Mouse (Mus musculus) liver, adult 2 months (tissue): ENCODE data around the gene Myadml2. TPM values are rescaled to one million over a fixed set of nuclear protein-coding genes. Genes with fewer than 3 reads are reported as not detected.

Experiments used
- DNase-seq: peaks from one replicate; pipeline ENCODE4 v3.0.0-alpha.2; 2011; ENCODE audit warnings: low read depth, low spot score; ENCODE audit errors: extremely low read depth
- H3K27ac ChIP-seq: fragments of 200-500 bp; replicated peaks from 2 replicates; pipeline ENCODE4 v1.5.1; 2012; ENCODE audit warnings: low read depth, mild to moderate bottlenecking, control low read depth, inconsistent platforms, low read length; ENCODE audit not compliant: insufficient read depth
- H3K27me3 ChIP-seq: fragments of 200-500 bp; 2 replicates; pipeline ENCODE4 v1.6.1; 2012; ENCODE audit warnings: mild to moderate bottlenecking, moderate library complexity, low read length, inconsistent platforms; ENCODE audit not compliant: control insufficient read depth, insufficient read depth
- H3K36me3 ChIP-seq: fragments of 200-500 bp; 2 replicates; pipeline ENCODE4 v1.6.1; 2012; ENCODE audit warnings: low read length, inconsistent platforms; ENCODE audit not compliant: control insufficient read depth, insufficient read depth
- H3K4me1 ChIP-seq: fragments of 200-500 bp; 2 replicates; pipeline ENCODE4 v1.6.1; 2011; ENCODE audit warnings: low read length; ENCODE audit not compliant: control insufficient read depth, insufficient read depth
- H3K4me3 ChIP-seq: fragments of 200-500 bp; 2 replicates; pipeline ENCODE4 v1.5.1; 2011; ENCODE audit warnings: low read depth, mild to moderate bottlenecking, control low read depth, low read length, moderate library complexity; ENCODE audit not compliant: insufficient read depth
- H3K79me2 ChIP-seq: fragments of 200-500 bp; 2 replicates; pipeline ENCODE4 v1.6.1; 2012; ENCODE audit warnings: inconsistent platforms, mild to moderate bottlenecking, low read length, moderate library complexity; ENCODE audit not compliant: control insufficient read depth, insufficient read depth
- H3K9ac ChIP-seq: fragments of 200-500 bp; 2 replicates; pipeline ENCODE4 v1.6.1; 2012; ENCODE audit warnings: low read depth, mild to moderate bottlenecking, control low read depth, inconsistent platforms, low read length
- CTCF ChIP-seq: fragments of 200-500 bp; IDR thresholded peaks from 2 replicates; pipeline ENCODE4 v1.5.1; 2011; ENCODE audit warnings: low read depth, low read length, control low read depth
- POLR2A ChIP-seq: fragments of 200-500 bp; IDR thresholded peaks from 2 replicates; pipeline ENCODE4 v1.6.1; 2011; ENCODE audit warnings: low read length, control low read depth; ENCODE audit not compliant: insufficient read depth; ENCODE audit errors: extremely low read depth
- WGBS: fragments of 180-500 bp; shearing (Covaris S2); methylation state at CpG from one replicate; pipeline ENCODE4 v1.1.7; 2018; 5-methylcytosine and 5-hydroxymethylcytosine counted together
- polyA plus RNA-seq: library from polyadenylated mRNA; depleted of rRNA; stranded (reverse); fragments of >200 nt; gene quantifications from 2 replicates; pipeline ENCODE4 v1.2.3, GENCODE M21; 2012
- total RNA-seq: library from RNA; depleted of rRNA; stranded (reverse); fragments of >200 nt; gene quantifications from 2 replicates; pipeline ENCODE4 v1.2.3, GENCODE M21; 2014

The Myadml2 gene
- total and polyA plus RNA-seq, 2 experiments: not detected

DNA sequence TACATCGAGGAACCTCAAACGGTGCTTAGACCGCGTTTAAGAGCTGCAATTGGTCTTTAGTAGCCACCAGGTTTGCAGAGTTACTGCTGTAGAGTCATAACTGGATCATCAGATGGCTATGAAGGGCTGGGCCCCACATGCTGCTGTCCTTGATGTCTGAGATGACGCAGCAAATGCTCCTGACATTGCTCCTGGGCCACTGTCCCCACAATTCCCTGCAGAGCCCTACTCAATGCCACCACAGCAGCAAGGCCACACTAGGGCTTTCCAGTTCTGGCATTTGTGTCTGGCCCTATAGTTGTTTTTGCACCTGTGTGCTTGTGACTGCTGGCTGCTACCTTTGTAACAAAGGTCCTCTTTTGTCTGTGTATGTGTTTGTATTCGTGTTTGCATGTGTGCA, 25.2 kb downstream of the Myadml2 start:
- Histone ChIP-seq H3K4me1 (peaks cover 24% of the 10 kb centered on the region), H3K36me3 (peaks cover 24% of the 10 kb centered on the region; the same call in 1 of the 2 replicates), H3K9ac (no peak overlapping the region), H3K79me2 (peaks cover 9% of the 10 kb centered on the region; the same call in 1 of the 2 replicates), H3K27me3 (no peaks in the 10 kb centered on the region), H3K27ac (no peak overlapping the region), H3K4me3 (no peak overlapping the region)
- 89% methylated on average over 6 of the region's 6 CpGs for WGBS
- no peak for TF ChIP-seq CTCF
- TF ChIP-seq POLR2A: no peak
- no peak for DNase-seq

DNA sequence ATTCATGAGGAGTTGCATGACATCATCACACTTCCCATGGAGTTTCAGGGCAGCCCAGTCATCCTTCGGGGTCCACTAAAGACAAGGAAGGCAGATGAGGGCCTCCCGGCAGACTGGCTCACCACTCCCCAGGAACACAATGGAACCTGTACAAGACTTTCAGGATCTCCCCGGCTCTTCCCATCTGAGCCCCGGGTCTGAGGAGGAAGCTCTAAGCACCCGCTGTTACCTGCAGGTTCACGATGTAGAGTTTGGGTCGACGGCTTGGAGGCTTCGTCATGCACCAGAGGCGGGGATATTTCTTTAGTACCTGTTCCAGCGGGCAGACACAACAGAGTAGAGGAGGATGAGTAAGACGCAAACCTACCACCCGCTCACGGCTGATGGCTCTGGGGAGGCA, 27.8 kb downstream of the Myadml2 start:
- no peaks in the 10 kb centered on the region for H3K27me3 ChIP-seq
- DNase-seq: no peak
- TF ChIP-seq CTCF: no peak
- peaks cover 24% of the 10 kb centered on the region; the same call in 1 of the 2 replicates for H3K36me3 ChIP-seq
- H3K4me1 ChIP-seq: peaks cover 18% of the 10 kb centered on the region
- H3K4me3 ChIP-seq: no peak overlapping the region
- WGBS: 94% methylated on average over 14 of the region's 14 CpGs
- H3K79me2 ChIP-seq: peaks cover 28% of the 10 kb centered on the region
- no peak overlapping the region for H3K27ac ChIP-seq
- H3K9ac ChIP-seq: no peak overlapping the region

- Histone ChIP-seq H3K27me3 (no peaks in the 10 kb centered on the region), H3K4me3 (no peak overlapping the region), H3K27ac (peak overlapping the region; percentile 74), H3K4me1 (peaks cover 22% of the 10 kb centered on the region), H3K36me3 (peaks cover 33% of the 10 kb centered on the region), H3K79me2 (peaks cover 30% of the 10 kb centered on the region), H3K9ac (peak overlapping the region; percentile 28; the same call in 1 of the 2 replicates)
- WGBS: 87% methylated on average over 25 of the region's 25 CpGs
- DNase-seq: peak; percentile 33
- no peak for TF ChIP-seq POLR2A
- no peak for TF ChIP-seq CTCF
Observed at GRCm38 (mm10) chr11:120618619-120619535, 29.1 kb downstream of the Myadml2 start.

GRCm38 (mm10) chr11:120617519-120618112, 30.3 kb downstream of the Myadml2 start, which contains the start of gene Pcyt2:
Gene Pcyt2, minus strand, starts transcription at chr11:120617936.
- Histone ChIP-seq H3K9ac (peak within 1 kb of the TSS; percentile 100), H3K36me3 (peaks cover 34% of the 10 kb centered on the region), H3K4me1 (peaks cover 24% of the 10 kb centered on the region), H3K4me3 (peak within 1 kb of the TSS; percentile 99), H3K27me3 (no peaks in the 10 kb centered on the region), H3K79me2 (peaks cover 21% of the 10 kb centered on the region), H3K27ac (peak within 1 kb of the TSS; percentile 100)
- WGBS: under 1% methylated on average over 56 of the region's 56 CpGs
- peak; percentile 86 for DNase-seq
- no peak for TF ChIP-seq CTCF
- peak; percentile 97 for TF ChIP-seq POLR2A

- peak overlapping the region; percentile 99 for H3K4me3 ChIP-seq
- TF ChIP-seq CTCF (no peak), POLR2A (0 out of 2 replicates have a peak, but pooled peaks have one; percentile 38)
Observed at GRCm38 (mm10) chr11:120616617-120617294, 31.2 kb downstream of the Myadml2 start.

More at GRCm38 (mm10) chr11:120616617-120617294, 31.2 kb downstream of the Myadml2 start:
- peak overlapping the region; percentile 100 for H3K9ac ChIP-seq
- peaks cover 21% of the 10 kb centered on the region for H3K79me2 ChIP-seq
- peaks cover 24% of the 10 kb centered on the region for H3K4me1 ChIP-seq
- H3K36me3 ChIP-seq: peaks cover 36% of the 10 kb centered on the region
- 24% methylated on average over 4 of the region's 4 CpGs for WGBS
- H3K27me3 ChIP-seq: no peaks in the 10 kb centered on the region
- H3K27ac ChIP-seq: peak overlapping the region; percentile 100
- DNase-seq: peak; percentile 95
